In genomic region chr4:105208977-105209376, GRCm38 (mm10) we compare ENCODE assay signal across 22 mouse cellular contexts. TPM values are rescaled to one million over a fixed set of nuclear protein-coding genes. Genes with fewer than 3 reads are reported as not detected.
DNase-seq lines count a peak whose midpoint lies in the region; ATAC-seq and TF ChIP-seq lines count a peak whose summit lies in the region.
"Had no signal": no experiment of that assay in that cellular context is flagged by ENCODE, and none has a peak within 500 bp of the region (broad histone marks: within the 10 kb centered on the region; RNA-seq: fewer than 3 reads in every experiment).

No protein-coding gene starts in this region.

- H3K27me3 ChIP-seq in liver, adult 2 months (ENCODE audit: control insufficient read depth, insufficient read depth, low read length): no peaks in the 10 kb centered on the region
- no peaks in the 10 kb centered on the region for H3K27me3 ChIP-seq in liver, postnatal 0 days (ENCODE audit: insufficient read depth, low read length)
- H3K27me3 ChIP-seq: embryonic facial prominence, embryonic 13.5 days; embryonic facial prominence, embryonic 15.5 days; forebrain, embryonic 12.5 days had no signal

- no peak overlapping the region for H3K4me2 ChIP-seq in liver, postnatal 0 days (ENCODE audit: low read depth, low read length)
- H3K4me2 ChIP-seq: embryonic facial prominence, embryonic 13.5 days; embryonic facial prominence, embryonic 15.5 days; forebrain, embryonic 12.5 days had no signal

- no peak for ATAC-seq in liver, postnatal 0 days
- no peak for ATAC-seq in frontal cortex, adult (ENCODE audit: low TSS enrichment)
- ATAC-seq: forebrain, embryonic 14.5 days; forebrain, embryonic 16.5 days had no signal

- peaks cover 27% of the 10 kb centered on the region for H3K4me1 ChIP-seq in liver, adult 2 months (ENCODE audit: control insufficient read depth, insufficient read depth, low read length)
- peaks cover 9% of the 10 kb centered on the region; the same call in 1 of the 2 replicates for H3K4me1 ChIP-seq in liver, postnatal 0 days (ENCODE audit: insufficient read depth)

- TF ChIP-seq CTCF in gastrocnemius, adult 2 months (IDR thresholded peaks at IDR 0.05): no peak
- no peak for TF ChIP-seq CTCF in liver, adult 2 months (IDR thresholded peaks at IDR 0.05; ENCODE audit: low read depth, low read length)
- no peak for TF ChIP-seq CTCF in liver, postnatal 0 days (IDR thresholded peaks at IDR 0.05; ENCODE audit: low read depth)

- no peaks in the 10 kb centered on the region for H3K9me3 ChIP-seq in liver, postnatal 0 days (ENCODE audit: low read length)
- H3K9me3 ChIP-seq: embryonic facial prominence, embryonic 13.5 days; embryonic facial prominence, embryonic 15.5 days; forebrain, embryonic 10.5 days; forebrain, embryonic 12.5 days had no signal

- H3K27ac ChIP-seq in gastrocnemius, adult 2 months: peak overlapping the region; percentile 28; the same call in 1 of the 2 replicates
- peak overlapping the region; percentile 19 for H3K27ac ChIP-seq in liver, adult 2 months (replicated peaks; ENCODE audit: insufficient read depth, low read depth, low read length)
- H3K27ac ChIP-seq in liver, postnatal 0 days (ENCODE audit: low read depth): no peak overlapping the region
- H3K27ac ChIP-seq: forebrain, embryonic 10.5 days; forebrain, embryonic 12.5 days had no signal

- peaks cover 68% of the 10 kb centered on the region for H3K36me3 ChIP-seq in liver, adult 2 months (ENCODE audit: control insufficient read depth, insufficient read depth, low read length)
- peaks cover 29% of the 10 kb centered on the region for H3K36me3 ChIP-seq in liver, postnatal 0 days (replicated peaks; ENCODE audit: insufficient read depth, low read length)

- no peak for TF ChIP-seq POLR2A in liver, adult 2 months (IDR thresholded peaks at IDR 0.05; ENCODE audit: extremely low read depth, insufficient read depth, low read length)

- H3K79me2 ChIP-seq in liver, adult 2 months (ENCODE audit: control insufficient read depth, insufficient read depth, low read length): peaks cover 7% of the 10 kb centered on the region; the same call in 1 of the 2 replicates

- peak overlapping the region; percentile 1; the same call in 1 of the 2 replicates for H3K9ac ChIP-seq in liver, adult 2 months (ENCODE audit: low read depth, low read length)
- H3K9ac ChIP-seq in liver, postnatal 0 days (replicated peaks): no peak overlapping the region
- H3K9ac ChIP-seq: embryonic facial prominence, embryonic 15.5 days; forebrain, embryonic 12.5 days had no signal

- no peak for DNase-seq in gastrocnemius, adult 2 months
- no peak for DNase-seq in gastrocnemius, postnatal 14 days
- peak; percentile 63 for DNase-seq in liver, adult 2 months (ENCODE audit: extremely low read depth, low read depth, low spot score)
- DNase-seq in liver, postnatal 0 days: no peak
- DNase-seq: adrenal gland, adult 2 months; adrenal gland, postnatal 25 days; cerebellum, adult 11 months; cerebellum, adult 18-20 months; cerebellum, adult 8-10 months; cerebellum, adult 9-11 months; cerebellum, postnatal 14 days; cerebellum, postnatal 36 days; embryo, embryonic 11 days had no signal

- intact Hi-C loops in gastrocnemius, adult 2 months (cut with DNase I): no loop called here
- intact Hi-C loops in gastrocnemius, postnatal 14 days (cut with DNase I; ENCODE audit: low total_unique reads): no loop called here

- H3K4me3 ChIP-seq in gastrocnemius, adult 2 months: no peak overlapping the region
- H3K4me3 ChIP-seq in liver, adult 2 months (ENCODE audit: insufficient read depth, low read depth, low read length): no peak overlapping the region
- no peak overlapping the region for H3K4me3 ChIP-seq in liver, postnatal 0 days (ENCODE audit: low read depth, low read length)
- H3K4me3 ChIP-seq: embryonic facial prominence, embryonic 13.5 days; embryonic facial prominence, embryonic 15.5 days; erythroblast, embryonic 14.5 days; forebrain, embryonic 10.5 days; forebrain, embryonic 12.5 days had no signal

- WGBS in liver, adult 2 months: 70% methylated on average over 5 of the region's 5 CpGs
- WGBS in liver, postnatal 0 days (ENCODE audit: insufficient replicate concordance): 84% methylated on average over 5 of the region's 5 CpGs

- TF ChIP-seq EP300 in liver, postnatal 0 days (IDR thresholded peaks at IDR 0.05; ENCODE audit: low read depth): no peak

RNA-seq across cellular contexts. Expression of gene Plpp3, which starts 51.8 kb away (rescaled TPM):
- 10 to 100 TPM; 45.8 to 69.1 TPM for total RNA-seq in gastrocnemius, adult 2 months (2021)
- 10 to 100 TPM; 62.1 to 63.0 TPM for total RNA-seq in gastrocnemius, postnatal 14 days (2021)
- 64.1 and 81.1 TPM in 2 replicates for total RNA-seq in liver, adult 2 months (2014; rRNA removed)
- 81.0 and 84.2 TPM in 2 replicates for polyA plus RNA-seq in liver, adult 2 months (2012; rRNA removed)
- polyA plus RNA-seq in liver, postnatal 0 days (2015; fragmentation: Nextera tagmentation; extraction: Ambion mirVana): 50.3 and 62.4 TPM in 2 replicates
- total RNA-seq: MEL had no signal
